Mouse (Mus musculus) bone marrow macrophage, adult 2 months (primary cell): ENCODE results near the gene Gtpbp8.

Experiments
- CTCF ChIP-seq: IDR thresholded peaks from 2 replicates; pipeline ENCODE4 v1.5.1; 2012; ENCODE audit warnings: low read depth, mild to moderate bottlenecking, low read length, moderate library complexity
- POLR2A ChIP-seq: IDR thresholded peaks from 2 replicates; pipeline ENCODE4 v1.6.1; 2012; ENCODE audit warnings: mild to moderate bottlenecking, low read depth, low read length, borderline replicate concordance

DNA sequence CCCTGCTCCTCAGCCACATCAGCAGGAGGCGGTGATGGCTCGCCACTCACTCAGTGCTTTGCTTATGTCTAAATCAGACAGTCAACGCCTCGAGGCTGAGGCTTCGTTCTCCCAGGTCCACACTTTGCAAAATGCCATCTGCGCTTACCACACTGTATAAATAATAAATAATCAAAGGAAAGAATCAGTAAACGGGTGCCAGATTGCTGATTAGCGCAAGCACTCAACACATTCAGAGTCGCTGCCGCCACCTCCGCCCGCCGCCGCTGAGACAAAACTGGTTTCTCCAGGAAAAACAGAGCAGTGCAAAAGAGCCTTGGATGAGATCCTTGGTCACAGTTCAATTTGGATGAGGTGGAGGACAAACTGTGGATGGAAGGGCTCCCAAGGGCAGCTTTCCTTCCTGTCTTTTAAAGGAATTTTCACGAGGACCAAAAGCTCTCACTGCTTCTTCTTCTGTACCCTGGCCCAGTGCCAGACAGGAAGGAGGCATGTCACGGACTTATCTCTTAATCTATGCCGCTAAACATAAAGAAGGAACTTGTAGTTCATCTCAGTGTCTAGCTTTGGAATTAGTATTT lies 54.5 kb downstream of the Gtpbp8 start:
- TF ChIP-seq CTCF (no peak), POLR2A (no peak)
